Mouse (Mus musculus) hindbrain, embryonic 11.5 days (tissue): ENCODE data around the gene Pld4. TPM values are rescaled to one million over a fixed set of nuclear protein-coding genes. Genes with fewer than 3 reads are reported as not detected.

Experiments
- ATAC-seq: fragments of 200-750 bp; cut with Nextera tagmentation; 2 replicates; pipeline ENCODE4 v1.8.0; 2017; ENCODE audit warnings: mild to moderate bottlenecking, moderate TSS enrichment, moderate library complexity; ENCODE audit not compliant: low FRiP score
- DNase-seq: peaks from one replicate; pipeline ENCODE4 v3.0.0-alpha.2; 2015; ENCODE audit warnings: low spot score
- H3K27ac ChIP-seq: fragments of 300-500 bp; sonication (generic); 2 replicates; pipeline ENCODE4 v1.5.1; 2014; ENCODE audit warnings: mild to moderate bottlenecking, low read depth, low read length
- H3K27me3 ChIP-seq: fragments of 300-500 bp; sonication (generic); 2 replicates; pipeline ENCODE4 v1.6.1; 2014; ENCODE audit warnings: mild to moderate bottlenecking, low read length, moderate library complexity, mixed read lengths; ENCODE audit not compliant: control insufficient read depth, insufficient read depth
- H3K36me3 ChIP-seq: fragments of 300-500 bp; sonication (generic); 2 replicates; pipeline ENCODE4 v1.6.1; 2014; ENCODE audit warnings: mild to moderate bottlenecking, low read length, moderate library complexity, mixed read lengths; ENCODE audit not compliant: control insufficient read depth, insufficient read depth
- H3K4me1 ChIP-seq: fragments of 300-500 bp; sonication (generic); replicated peaks from 2 replicates; pipeline ENCODE4 v1.6.1; 2014; ENCODE audit warnings: low read length, mixed read lengths; ENCODE audit not compliant: control insufficient read depth, insufficient read depth
- H3K4me2 ChIP-seq: fragments of 300-500 bp; sonication (generic); replicated peaks from 2 replicates; pipeline ENCODE4 v1.6.1; 2014; ENCODE audit warnings: mild to moderate bottlenecking, low read depth, low read length
- H3K4me3 ChIP-seq: fragments of 300-500 bp; sonication (generic); 2 replicates; pipeline ENCODE4 v1.5.1; 2014; ENCODE audit warnings: low read depth, low read length
- H3K9ac ChIP-seq: fragments of 300-500 bp; sonication (generic); 2 replicates; pipeline ENCODE4 v1.6.1; 2014; ENCODE audit warnings: low read depth, low read length
- H3K9me3 ChIP-seq: fragments of 300-500 bp; sonication (generic); 2 replicates; pipeline ENCODE4 v1.6.1; 2016; ENCODE audit warnings: low read length; ENCODE audit not compliant: control insufficient read depth
- WGBS: fragments of 180-500 bp; shearing (Covaris S2); extraction: QIAGEN DNeasy Blood & Tissue Kit; methylation state at CpG from one replicate; pipeline ENCODE4 v1.1.7; 2014; 5-methylcytosine and 5-hydroxymethylcytosine counted together
- polyA plus RNA-seq: library from polyadenylated mRNA; unstranded; fragments of >200 nt; fragmentation: Nextera tagmentation; extraction: Ambion mirVana; gene quantifications from 2 replicates; pipeline ENCODE4 v1.2.1, GENCODE M21; 2014

The Pld4 gene
- polyA plus RNA-seq, 1 experiment from 2014 or later = 6.2 TPM

GRCm38 (mm10) chr12:112757896-112758295 is 2.6 kb upstream of the Pld4 start:
- Histone ChIP-seq H3K36me3 (no peaks in the 10 kb centered on the region), H3K9me3 (no peaks in the 10 kb centered on the region), H3K27ac (no peak overlapping the region), H3K27me3 (no peaks in the 10 kb centered on the region), H3K9ac (no peak overlapping the region), H3K4me1 (no peaks in the 10 kb centered on the region), H3K4me2 (no peak overlapping the region), H3K4me3 (no peak overlapping the region)
- DNase-seq = no peak
- no peak for ATAC-seq
- WGBS = 85% methylated on average over 5 of the region's 5 CpGs

DNA sequence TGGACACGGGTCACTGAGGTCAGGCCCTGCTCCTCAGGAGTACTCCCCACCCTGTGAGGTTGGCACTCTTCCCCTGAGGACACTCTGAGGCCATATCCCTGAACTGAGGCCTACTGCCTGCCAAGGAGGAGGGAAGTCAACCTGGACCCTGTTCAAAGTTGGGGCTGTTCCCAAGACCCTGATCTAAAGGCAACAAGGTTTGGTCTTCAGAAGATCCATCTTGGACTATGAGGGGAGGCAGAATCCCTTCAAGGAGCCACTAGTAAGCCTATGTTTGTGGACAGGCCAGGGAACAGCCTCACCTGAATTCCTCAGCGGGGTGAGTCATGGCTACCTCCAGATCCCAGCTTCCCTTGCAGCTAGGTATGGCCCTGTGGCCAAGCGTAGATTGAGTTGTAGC is 984 bp upstream of the Pld4 start:
- H3K9ac ChIP-seq = no peak overlapping the region
- no peaks in the 10 kb centered on the region for H3K4me1 ChIP-seq
- H3K36me3 ChIP-seq = no peaks in the 10 kb centered on the region
- no peak overlapping the region for H3K27ac ChIP-seq
- no peak for DNase-seq
- no peaks in the 10 kb centered on the region for H3K9me3 ChIP-seq
- WGBS = 94% methylated on average over 3 of the region's 3 CpGs
- H3K27me3 ChIP-seq = no peaks in the 10 kb centered on the region
- ATAC-seq = no peak
- H3K4me3 ChIP-seq = no peak overlapping the region
- H3K4me2 ChIP-seq = no peak overlapping the region

DNA sequence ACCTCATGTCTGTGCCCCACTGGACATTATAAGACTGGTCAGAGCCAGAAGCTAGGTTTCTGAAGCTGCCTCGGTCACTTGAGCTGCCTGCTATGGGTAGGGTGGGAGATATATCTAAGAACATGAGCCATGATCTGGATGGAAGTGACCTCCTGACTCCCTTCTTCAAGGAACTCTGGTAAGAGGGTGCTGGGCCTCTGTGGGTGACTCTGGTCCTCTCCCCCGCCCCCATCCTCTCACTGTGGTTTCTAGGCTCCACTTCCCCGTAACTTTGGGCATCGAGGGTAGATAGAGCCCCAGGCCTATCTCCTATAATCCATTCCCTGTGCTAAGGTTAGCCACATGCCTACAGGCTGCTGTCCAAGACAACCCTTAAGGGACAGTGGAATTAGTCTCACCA is 956 bp downstream of the Pld4 start:
- DNase-seq (no peak), ATAC-seq (no peak)
- WGBS = 89% methylated on average over 4 of the region's 4 CpGs

DNA sequence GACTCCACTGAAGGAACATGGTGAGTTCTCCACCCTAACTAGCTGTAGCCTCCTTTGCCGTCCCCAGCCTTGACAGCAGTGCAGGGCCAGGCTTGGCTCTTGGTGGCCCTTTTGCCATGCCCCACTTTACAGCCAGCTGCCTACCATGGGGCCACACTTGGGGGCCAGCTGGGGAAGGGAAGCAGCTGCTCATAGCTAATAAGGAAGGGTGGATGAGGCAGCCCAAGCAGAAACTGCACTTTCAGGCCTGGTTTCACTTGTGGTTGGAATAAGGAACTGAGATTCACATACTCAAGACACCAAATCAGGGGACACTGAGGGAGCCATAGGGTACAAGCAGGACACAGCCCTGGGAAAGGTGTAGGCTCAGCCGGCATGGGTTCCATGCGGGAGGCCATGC is 1.6 kb downstream of the Pld4 start:
- Histone ChIP-seq H3K9ac (no peak overlapping the region), H3K4me2 (no peak overlapping the region), H3K27ac (no peak overlapping the region), H3K4me1 (no peaks in the 10 kb centered on the region), H3K9me3 (no peaks in the 10 kb centered on the region), H3K4me3 (no peak overlapping the region), H3K27me3 (no peaks in the 10 kb centered on the region), H3K36me3 (no peaks in the 10 kb centered on the region)
- ATAC-seq (no peak), DNase-seq (no peak)
- WGBS = 90% methylated on average over 3 of the region's 3 CpGs

More for the DNA sequence above, 956 bp downstream of the Pld4 start:
- Histone ChIP-seq H3K4me2 (no peak overlapping the region), H3K4me3 (no peak overlapping the region), H3K9ac (no peak overlapping the region), H3K9me3 (no peaks in the 10 kb centered on the region), H3K36me3 (no peaks in the 10 kb centered on the region), H3K4me1 (no peaks in the 10 kb centered on the region), H3K27ac (no peak overlapping the region), H3K27me3 (no peaks in the 10 kb centered on the region)

DNA sequence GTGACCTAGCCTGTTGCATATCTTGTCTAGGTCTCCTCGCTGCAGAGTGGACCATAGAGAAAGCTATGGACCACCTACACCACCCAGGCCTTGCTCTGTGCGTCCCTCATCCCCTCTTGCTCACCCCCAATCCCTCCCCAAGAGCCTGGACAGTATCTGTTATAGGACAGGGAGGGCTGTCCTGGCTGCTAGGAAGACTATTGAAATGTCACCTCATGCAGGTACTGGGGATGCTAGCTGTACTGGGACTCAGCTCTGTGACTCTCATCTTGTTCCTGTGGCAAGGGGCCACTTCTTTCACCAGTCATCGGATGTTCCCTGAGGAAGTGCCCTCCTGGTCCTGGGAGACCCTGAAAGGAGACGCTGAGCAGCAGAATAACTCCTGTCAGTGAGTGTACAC is 2.7 kb downstream of the Pld4 start:
- Histone ChIP-seq H3K27me3 (no peaks in the 10 kb centered on the region), H3K27ac (no peak overlapping the region), H3K9me3 (no peaks in the 10 kb centered on the region), H3K4me2 (no peak overlapping the region), H3K4me1 (no peaks in the 10 kb centered on the region), H3K9ac (no peak overlapping the region), H3K4me3 (no peak overlapping the region), H3K36me3 (no peaks in the 10 kb centered on the region)
- DNase-seq (no peak), ATAC-seq (no peak)
- 77% methylated on average over 4 of the region's 4 CpGs for WGBS

DNA sequence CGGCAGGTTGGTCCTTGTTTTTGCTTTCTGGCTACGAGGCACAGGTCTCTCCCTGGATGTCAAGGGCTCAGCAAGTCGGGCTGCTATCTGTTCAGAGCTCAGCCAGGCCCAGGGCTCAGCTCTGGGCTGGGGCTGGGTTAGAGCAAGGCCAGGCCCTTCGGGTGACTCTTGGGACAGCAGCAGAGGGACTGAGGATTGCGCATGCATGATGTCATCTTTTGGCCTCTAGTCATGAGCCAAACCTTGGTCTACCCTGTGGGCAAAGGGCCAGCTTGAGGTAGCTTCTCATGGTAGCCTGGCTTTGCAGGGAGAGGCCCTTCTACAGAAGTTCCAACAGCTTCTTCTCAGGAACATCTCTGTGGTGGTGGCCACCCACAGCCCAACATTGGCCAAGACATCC is 3.7 kb downstream of the Pld4 start:
- Histone ChIP-seq H3K4me3 (no peak overlapping the region), H3K27me3 (no peaks in the 10 kb centered on the region), H3K4me1 (no peaks in the 10 kb centered on the region), H3K36me3 (no peaks in the 10 kb centered on the region), H3K9ac (no peak overlapping the region), H3K27ac (no peak overlapping the region), H3K9me3 (no peaks in the 10 kb centered on the region), H3K4me2 (no peak overlapping the region)
- DNase-seq (no peak), ATAC-seq (no peak)
- WGBS = 87% methylated on average over 5 of the region's 5 CpGs

GRCm38 (mm10) chr12:112764991-112765390 is 4.5 kb downstream of the Pld4 start:
- no peak for ATAC-seq
- Histone ChIP-seq H3K27ac (no peak overlapping the region), H3K4me2 (no peak overlapping the region), H3K9me3 (no peaks in the 10 kb centered on the region), H3K27me3 (no peaks in the 10 kb centered on the region), H3K4me3 (no peak overlapping the region), H3K4me1 (no peaks in the 10 kb centered on the region), H3K36me3 (no peaks in the 10 kb centered on the region), H3K9ac (no peak overlapping the region)
- DNase-seq = no peak
- 92% methylated on average over 7 of the region's 7 CpGs for WGBS

DNA sequence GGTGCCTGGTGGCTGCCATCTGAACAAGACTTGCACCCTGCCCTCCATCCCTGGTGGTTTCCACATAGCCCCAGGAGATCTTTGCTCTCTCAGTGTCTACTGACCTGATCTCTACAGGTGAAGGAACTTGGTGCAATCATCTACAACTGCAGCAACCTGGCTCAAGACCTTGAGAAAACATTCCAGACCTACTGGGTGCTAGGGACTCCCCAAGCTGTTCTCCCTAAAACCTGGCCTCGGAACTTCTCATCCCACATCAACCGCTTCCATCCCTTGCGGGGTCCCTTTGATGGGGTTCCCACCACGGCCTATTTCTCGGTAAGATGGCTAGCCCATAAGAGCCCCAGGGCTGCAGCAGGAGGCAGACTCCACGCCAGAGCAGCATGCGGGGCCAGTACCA is 6.1 kb downstream of the Pld4 start:
- Histone ChIP-seq H3K9ac (no peak overlapping the region), H3K36me3 (no peaks in the 10 kb centered on the region), H3K27ac (no peak overlapping the region), H3K4me1 (no peaks in the 10 kb centered on the region), H3K27me3 (no peaks in the 10 kb centered on the region), H3K4me3 (no peak overlapping the region), H3K4me2 (no peak overlapping the region), H3K9me3 (no peaks in the 10 kb centered on the region)
- 94% methylated on average over 7 of the region's 7 CpGs for WGBS
- ATAC-seq = no peak
- no peak for DNase-seq

DNA sequence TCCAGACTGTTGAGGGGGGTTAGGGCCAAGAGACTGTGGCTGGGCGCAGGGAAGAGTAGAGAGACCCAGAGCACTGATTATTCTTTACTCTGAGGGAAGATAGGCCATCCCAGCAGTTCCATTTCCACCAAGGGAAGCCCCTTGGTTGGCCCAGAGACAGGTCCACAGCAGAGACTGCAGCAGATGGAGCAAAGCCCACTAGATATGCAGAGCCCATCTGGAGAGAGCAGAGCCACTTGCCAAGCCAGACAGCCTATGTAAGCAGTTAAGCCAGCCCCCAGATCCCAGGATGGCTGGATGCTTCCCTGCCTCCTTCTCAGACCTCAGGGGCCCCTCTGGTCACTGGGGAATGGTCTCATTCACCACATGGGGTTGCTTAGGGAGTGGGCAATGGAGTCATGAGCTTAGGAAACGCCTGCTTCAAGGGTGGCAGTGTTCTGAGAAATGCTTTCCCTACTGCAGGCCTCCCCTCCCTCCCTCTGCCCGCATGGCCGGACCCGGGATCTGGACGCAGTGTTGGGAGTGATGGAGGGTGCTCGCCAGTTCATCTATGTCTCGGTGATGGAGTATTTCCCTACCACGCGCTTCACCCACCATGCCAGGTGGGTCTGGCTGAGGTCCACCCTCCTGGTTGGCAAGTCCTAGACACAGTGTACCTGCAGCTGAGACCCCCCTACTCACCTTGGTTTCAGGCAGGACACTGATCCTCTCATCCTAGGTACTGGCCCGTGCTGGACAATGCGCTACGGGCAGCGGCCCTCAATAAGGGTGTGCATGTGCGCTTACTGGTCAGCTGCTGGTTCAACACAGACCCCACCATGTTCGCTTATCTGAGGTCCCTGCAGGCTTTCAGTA is 6.8 kb downstream of the Pld4 start:
- Histone ChIP-seq H3K27ac (no peak overlapping the region), H3K36me3 (no peaks in the 10 kb centered on the region), H3K9me3 (no peaks in the 10 kb centered on the region), H3K4me1 (no peaks in the 10 kb centered on the region), H3K9ac (no peak overlapping the region), H3K4me3 (no peak overlapping the region), H3K27me3 (no peaks in the 10 kb centered on the region), H3K4me2 (no peak overlapping the region)
- no peak for DNase-seq
- ATAC-seq = no peak
- WGBS = 92% methylated on average over 16 of the region's 16 CpGs
